Mouse (Mus musculus): ENCODE data around the gene Ddx59.

- no peak for TF ChIP-seq CTCF (IDR thresholded peaks at IDR 0.05; ENCODE audit: low read depth)
- TF ChIP-seq EP300 (IDR thresholded peaks at IDR 0.05; ENCODE audit: low read depth) = no peak
Measured at GRCm38 (mm10) chr1:136440741-136441140, 25.7 kb downstream of the Ddx59 start.
